Mouse (Mus musculus) spleen, postnatal 10 days (tissue): ENCODE measurements around the gene Zcchc2.

Experiments used
- DNase-seq, 2 experiments: peaks; one replicate each; pipeline ENCODE4 v3.0.0; 2021 to 2022; ENCODE audit warnings: low spot score in 2 of 2

The Zcchc2 gene

GRCm38 (mm10) chr1:105990138-105990821, at the start of gene Zcchc2:
Gene Zcchc2, plus strand, starts transcription at chr1:105990406.
- peak; percentile 96 to 99 for DNase-seq

GRCm38 (mm10) chr1:105944927-105945580, 45.2 kb upstream of the Zcchc2 start:
- no peak for DNase-seq

- DNase-seq, result no peak
These were observed 43.3 kb upstream of the Zcchc2 start for GRCm38 (mm10) chr1:105946581-105947540.

DNA sequence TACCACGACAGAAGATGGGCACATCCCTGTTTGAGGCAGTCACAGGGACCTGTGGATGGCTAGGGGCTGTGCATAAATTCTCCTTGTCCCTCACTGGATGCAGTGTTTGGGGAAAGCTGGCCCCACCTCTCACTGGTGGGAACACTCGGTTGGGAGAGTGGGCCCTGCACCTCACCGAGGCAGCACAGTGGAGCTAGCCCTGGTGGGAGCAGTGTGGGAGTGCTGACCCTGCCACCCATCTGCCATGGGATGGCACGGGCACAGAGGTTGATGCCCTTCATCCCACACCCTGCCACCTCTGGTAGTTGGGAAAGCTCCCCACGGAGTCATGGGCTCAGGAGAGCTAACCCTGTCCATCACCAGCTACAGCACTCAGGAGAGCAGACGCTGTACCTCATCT, 41.9 kb upstream of the Zcchc2 start:
- no peak for DNase-seq

GRCm38 (mm10) chr1:105953588-105953987, 36.6 kb upstream of the Zcchc2 start:
- DNase-seq, result no peak

DNA sequence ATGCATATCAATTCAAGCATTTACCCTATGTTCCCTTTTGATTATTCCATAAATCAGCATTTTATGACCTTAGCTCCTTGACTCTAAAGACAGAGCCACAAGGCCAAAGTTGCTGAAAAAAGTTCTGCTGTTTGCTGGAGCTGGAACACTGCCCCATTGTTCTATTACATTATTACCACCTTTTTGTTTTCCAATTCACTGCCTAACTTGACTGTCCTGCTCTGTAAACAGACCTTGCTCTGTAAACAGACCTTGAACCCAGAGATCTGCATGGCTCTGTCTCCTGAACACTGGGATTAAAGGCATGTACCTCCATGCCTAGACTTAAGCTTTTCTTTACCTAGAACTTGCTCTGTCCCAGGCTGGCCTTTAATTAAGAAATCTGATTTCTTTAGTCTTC, 36.2 kb upstream of the Zcchc2 start:
- DNase-seq, result no peak

- DNase-seq, result no peak
These were observed 34.1 kb upstream of the Zcchc2 start for GRCm38 (mm10) chr1:105956057-105956456.

- DNase-seq, result no peak
These were observed 28.7 kb upstream of the Zcchc2 start for GRCm38 (mm10) chr1:105961472-105961871.

GRCm38 (mm10) chr1:105962084-105962818, 28.0 kb upstream of the Zcchc2 start:
- DNase-seq, result no peak

GRCm38 (mm10) chr1:105962852-105963251, 27.4 kb upstream of the Zcchc2 start:
- no peak for DNase-seq

DNA sequence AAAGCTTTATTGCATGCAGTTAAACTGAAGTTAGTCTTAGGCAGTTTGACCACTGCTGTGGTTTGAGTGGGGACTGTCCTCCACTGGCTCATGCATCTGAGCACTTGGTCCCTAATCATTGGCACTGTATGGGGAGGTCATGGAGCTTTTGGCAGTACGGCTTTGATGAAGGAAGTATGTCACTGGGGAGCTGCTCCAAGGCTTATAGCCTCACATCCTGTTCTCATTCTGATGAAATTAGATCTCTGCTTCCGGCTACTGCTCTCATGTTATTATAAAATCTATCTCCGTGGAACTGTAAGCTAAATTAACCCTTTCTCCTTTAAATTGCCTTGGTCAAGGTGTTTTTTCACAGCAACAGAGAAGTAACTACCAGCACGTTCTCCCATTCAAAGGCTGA, 25.7 kb upstream of the Zcchc2 start:
- no peak for DNase-seq

DNA sequence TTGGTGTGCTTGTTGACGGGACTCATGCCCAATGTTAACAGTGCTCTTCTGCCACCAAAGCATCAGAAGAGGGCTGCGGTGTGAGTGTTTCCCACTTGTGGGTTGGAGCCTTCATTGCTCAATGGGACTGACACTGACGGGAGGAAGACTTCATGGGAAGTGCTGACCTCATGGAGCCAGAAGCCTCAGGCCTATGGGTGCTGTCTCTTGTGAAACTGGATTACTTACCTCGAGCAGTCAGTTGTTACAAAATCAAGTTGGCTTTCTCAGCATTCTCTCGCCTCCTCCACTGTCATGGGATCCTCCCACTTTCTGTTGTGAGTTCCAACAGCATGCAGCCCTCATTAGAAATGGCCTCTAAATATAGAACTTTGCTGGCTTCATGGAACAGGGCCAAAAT, 25.0 kb upstream of the Zcchc2 start:
- no peak for DNase-seq

DNA sequence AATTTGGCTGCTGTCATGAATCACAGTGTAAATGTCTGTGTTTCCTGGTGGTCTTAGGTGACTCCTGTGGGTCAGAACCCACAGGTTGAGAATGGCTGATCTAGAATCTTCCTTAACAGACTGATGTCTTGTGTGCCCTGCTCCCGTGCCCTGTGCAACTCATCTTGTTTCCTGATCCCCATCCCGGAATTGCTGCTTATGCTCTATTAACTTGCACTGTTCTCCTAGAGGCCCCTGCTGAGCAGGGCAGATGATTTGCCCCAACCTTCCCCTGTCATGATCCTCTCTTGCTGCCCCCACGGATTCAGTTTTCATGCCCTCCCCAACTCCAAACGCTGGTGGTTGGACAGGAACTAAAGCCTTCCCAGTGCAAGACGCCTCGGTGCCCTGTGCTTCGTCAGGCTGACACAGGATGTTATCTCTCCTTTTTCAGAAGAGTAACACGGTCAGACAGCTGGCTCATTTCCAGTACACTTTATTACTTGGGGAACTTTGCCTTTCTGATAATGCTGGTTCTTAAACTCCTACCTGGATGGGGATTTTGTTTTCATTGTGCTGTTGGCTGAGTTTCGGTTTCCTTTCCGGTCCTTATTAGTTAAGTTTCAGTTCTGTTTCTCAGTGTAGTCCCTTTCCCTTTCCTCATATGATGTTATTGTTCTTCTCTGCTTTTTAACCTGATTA, 18.6 kb upstream of the Zcchc2 start:
- DNase-seq, result peak; percentile 17 to 33

GRCm38 (mm10) chr1:105974023-105974422, 16.2 kb upstream of the Zcchc2 start:
- no peak for DNase-seq

- no peak for DNase-seq
These were observed 12.6 kb upstream of the Zcchc2 start for GRCm38 (mm10) chr1:105977446-105978094.

DNA sequence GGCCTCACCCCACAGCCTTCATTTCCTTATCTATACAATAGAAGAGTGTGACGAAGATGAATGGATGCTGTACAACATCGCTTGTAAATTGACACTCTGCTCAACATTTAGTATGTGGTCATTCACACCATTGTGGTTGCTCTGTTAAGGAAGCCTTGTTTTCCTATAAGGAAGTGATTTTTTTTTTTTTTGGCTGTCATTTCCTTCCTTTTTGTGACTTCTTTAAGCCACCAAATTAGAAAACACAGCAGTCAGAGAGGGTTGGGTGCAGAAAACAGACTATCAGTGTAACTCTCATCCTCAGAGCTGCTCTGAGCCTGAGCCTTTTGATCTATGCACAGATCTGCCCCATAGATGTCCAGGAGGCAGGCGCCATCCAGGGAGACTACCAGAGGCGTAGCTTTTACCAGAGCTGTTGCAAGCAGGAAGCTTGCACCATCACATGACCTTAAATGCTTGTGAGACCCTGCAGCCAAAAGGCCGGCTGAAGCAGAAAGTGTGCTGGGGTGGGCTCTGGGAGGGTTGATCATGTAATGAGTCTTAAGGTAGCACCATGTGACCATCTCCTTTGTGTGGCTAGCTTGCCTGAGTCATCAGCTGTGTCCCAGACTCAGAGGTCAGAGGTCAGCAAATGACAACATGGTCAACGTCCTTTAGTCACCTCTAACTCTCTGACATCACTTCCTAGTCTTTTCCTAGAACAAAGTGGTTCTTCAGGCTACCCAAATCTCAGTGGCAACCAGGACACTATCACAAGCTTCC, 9.2 kb upstream of the Zcchc2 start:
- DNase-seq, result no peak

GRCm38 (mm10) chr1:105982496-105983364, 7.5 kb upstream of the Zcchc2 start:
- DNase-seq, result no peak

- no peak for DNase-seq
These were observed 6.0 kb upstream of the Zcchc2 start for GRCm38 (mm10) chr1:105984172-105984571.

DNA sequence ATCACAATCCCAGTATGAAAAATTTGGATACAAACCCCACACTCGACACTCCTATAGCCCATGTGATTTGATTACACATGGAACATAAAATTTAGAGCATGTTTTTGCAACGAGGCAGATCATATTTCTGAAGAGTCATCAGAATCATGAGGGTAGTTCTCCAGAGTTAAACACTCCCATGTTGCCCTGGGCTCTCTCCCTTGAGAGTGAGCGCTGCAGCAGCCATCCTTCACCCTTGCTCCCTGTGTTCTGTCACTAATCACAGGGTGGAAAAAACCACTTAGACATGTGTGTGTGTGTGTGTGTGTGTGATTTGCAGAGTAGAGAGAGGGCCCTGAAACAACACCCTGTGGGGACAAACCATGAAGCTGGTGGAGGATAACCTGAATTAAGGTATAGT, 2.0 kb upstream of the Zcchc2 start:
- DNase-seq, result no peak
